16 mouse cellular contexts compared by ENCODE assay signal in genomic region chr1:106349116-106349515, GRCm38 (mm10).
"Had no signal": no experiment of that assay in that cellular context is flagged by ENCODE, and none has a peak within 500 bp of the region (broad histone marks: within the 10 kb centered on the region; RNA-seq: fewer than 3 reads in every experiment).

No protein-coding gene starts in this region.

- H3K4me3 ChIP-seq: neural tube, embryonic 13.5 days; neural tube, embryonic 15.5 days; stomach, embryonic 15.5 days had no signal

- H3K4me1 ChIP-seq: neural tube, embryonic 13.5 days; neural tube, embryonic 15.5 days; stomach, embryonic 15.5 days had no signal

- H3K9ac ChIP-seq: neural tube, embryonic 13.5 days; neural tube, embryonic 15.5 days; stomach, embryonic 15.5 days had no signal

- H3K4me2 ChIP-seq: neural tube, embryonic 13.5 days; neural tube, embryonic 15.5 days; stomach, embryonic 15.5 days had no signal

- H3K9me3 ChIP-seq: neural tube, embryonic 13.5 days; neural tube, embryonic 15.5 days; stomach, embryonic 15.5 days had no signal

- H3K27me3 ChIP-seq: neural tube, embryonic 13.5 days; neural tube, embryonic 15.5 days; stomach, embryonic 15.5 days had no signal

- H3K27ac ChIP-seq: neural tube, embryonic 13.5 days; neural tube, embryonic 15.5 days; stomach, embryonic 15.5 days; stomach, postnatal 0 days had no signal

- H3K36me3 ChIP-seq: stomach, embryonic 15.5 days had no signal

- DNase-seq: retina, postnatal 1 day; right cerebral cortex, adult 18-20 months; right cerebral cortex, postnatal 14 days; right cerebral cortex, postnatal 25 days; right cerebral cortex, postnatal 4 days; spleen, adult 18-20 months; thymus, adult 18-20 months; thymus, adult 2 months; thymus, postnatal 14 days; thymus, postnatal 25 days; thymus, postnatal 36 days; thymus, postnatal 4 days had no signal
